In the genomic region with DNA sequence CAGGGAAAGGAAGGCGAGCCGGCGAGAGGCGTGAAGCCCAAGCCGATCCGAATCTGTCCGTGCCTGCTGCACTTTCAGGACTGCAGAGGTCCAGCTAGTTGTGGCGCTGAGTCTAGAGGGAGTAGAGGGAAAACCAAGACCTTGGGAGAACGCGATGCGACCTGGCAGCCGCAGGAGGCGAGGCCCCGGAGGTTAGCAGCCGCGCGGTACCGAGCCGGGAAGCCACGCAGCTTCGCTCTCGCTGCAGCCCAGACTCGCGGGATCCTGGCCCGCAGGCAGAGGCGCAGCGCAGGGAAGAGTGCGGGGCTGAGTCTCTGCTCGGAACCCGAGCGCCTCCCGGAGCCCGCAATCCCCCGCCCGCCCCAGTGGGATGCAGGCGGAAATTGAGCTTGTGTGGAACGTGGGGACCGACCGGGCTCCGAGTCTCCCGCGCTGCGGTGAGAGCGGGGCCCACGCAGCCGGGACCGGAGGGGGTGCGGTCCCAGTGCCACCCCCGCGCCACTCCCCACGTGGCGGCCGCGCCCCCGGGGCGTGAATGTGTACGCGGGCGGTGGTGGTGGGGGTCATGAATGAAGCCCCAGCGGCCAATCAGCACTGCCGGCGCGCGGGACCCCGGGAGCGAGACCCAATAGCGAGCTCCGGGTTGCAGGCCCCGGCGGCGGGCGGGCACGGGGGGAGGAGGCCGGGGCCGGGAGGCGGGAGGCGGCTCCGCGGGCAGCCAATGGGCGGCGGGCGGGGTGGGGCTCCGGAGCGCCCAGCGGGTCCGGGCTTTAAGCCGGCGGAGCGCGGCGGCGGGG, we compare ENCODE assay signal across 8 mouse cellular contexts. TPM values are rescaled to one million over a fixed set of nuclear protein-coding genes. Genes with fewer than 3 reads are reported as not detected.
DNase-seq lines count a peak whose midpoint lies in the region; ATAC-seq and TF ChIP-seq lines count a peak whose summit lies in the region.

No protein-coding gene starts in this region.

- under 1% methylated on average over 84 of the region's 92 CpGs for WGBS in liver, postnatal 0 days (ENCODE audit: insufficient replicate concordance)
- under 1% methylated on average over 75 of the region's 92 CpGs for WGBS in neural tube, embryonic 15.5 days

- intact Hi-C loops in heart, postnatal 36 days (cut with DNase I), result no loop called here

- H3K9ac ChIP-seq in ES-Bruce4 (ENCODE audit: low read depth, poor library complexity, severe bottlenecking), result peak overlapping the region; percentile 90
- H3K9ac ChIP-seq in liver, postnatal 0 days (replicated peaks), result no peak overlapping the region; the same call in 1 of the 2 replicates
- peak overlapping the region; percentile 35 for H3K9ac ChIP-seq in neural tube, embryonic 15.5 days (replicated peaks)

- no peak overlapping the region for H3K27ac ChIP-seq in ES-Bruce4 (ENCODE audit: insufficient read depth, low read length)
- peak overlapping the region; percentile 65 for H3K27ac ChIP-seq in layer of hippocampus, adult 2 months
- no peak overlapping the region for H3K27ac ChIP-seq in liver, postnatal 0 days (ENCODE audit: low read depth)
- no peak overlapping the region; the same call in 1 of the 2 replicates for H3K27ac ChIP-seq in neural tube, embryonic 15.5 days (replicated peaks)

- peak overlapping the region; percentile 93 for H3K4me2 ChIP-seq in liver, postnatal 0 days (ENCODE audit: low read depth, low read length)
- peak overlapping the region; percentile 94 for H3K4me2 ChIP-seq in neural tube, embryonic 15.5 days

- peaks cover 4% of the 10 kb centered on the region for H3K4me1 ChIP-seq in ES-Bruce4 (ENCODE audit: control insufficient read depth, insufficient read depth, low read length)
- peaks cover 13% of the 10 kb centered on the region for H3K4me1 ChIP-seq in liver, postnatal 0 days (ENCODE audit: insufficient read depth)
- peaks cover 44% of the 10 kb centered on the region for H3K4me1 ChIP-seq in neural tube, embryonic 15.5 days

- no peaks in the 10 kb centered on the region for H3K9me3 ChIP-seq in ES-Bruce4 (replicated peaks; ENCODE audit: control insufficient read depth, insufficient read depth, low read length, poor library complexity, severe bottlenecking)
- H3K9me3 ChIP-seq in liver, postnatal 0 days (ENCODE audit: low read length), result no peaks in the 10 kb centered on the region
- H3K9me3 ChIP-seq in neural tube, embryonic 15.5 days (replicated peaks), result no peaks in the 10 kb centered on the region

- 0 out of 2 replicates have a peak, but pooled peaks cover 3% of the 10 kb centered on the region for H3K36me3 ChIP-seq in ES-Bruce4 (ENCODE audit: control insufficient read depth, insufficient read depth, low read length, poor library complexity, severe bottlenecking)
- no peaks in the 10 kb centered on the region for H3K36me3 ChIP-seq in liver, postnatal 0 days (replicated peaks; ENCODE audit: insufficient read depth, low read length)
- no peaks in the 10 kb centered on the region for H3K36me3 ChIP-seq in neural tube, embryonic 15.5 days

- ATAC-seq in liver, postnatal 0 days, result peak; percentile 91
- peak; percentile 94 for ATAC-seq in neural tube, embryonic 15.5 days (ENCODE audit: low FRiP score)

- no peak for TF ChIP-seq POLR2A in ES-Bruce4 (IDR thresholded peaks at IDR 0.05; ENCODE audit: insufficient read depth, low read length)

- TF ChIP-seq CTCF in ES-Bruce4 (IDR thresholded peaks at IDR 0.05; ENCODE audit: low read depth, low read length), result no peak
- 0 out of 2 replicates have a peak, but pooled peaks have one; percentile 11 for TF ChIP-seq CTCF in layer of hippocampus, adult 2 months (conservative IDR thresholded peaks at IDR 0.05)
- TF ChIP-seq CTCF in liver, postnatal 0 days (IDR thresholded peaks at IDR 0.05; ENCODE audit: low read depth), result no peak

- peak; percentile 55 to 70 for DNase-seq in cerebellum, adult 18-20 months
- DNase-seq in forelimb bud, embryonic 11.5 days (ENCODE audit: low read depth, low spot score), result peak; percentile 73
- peak; percentile 72 to 80 for DNase-seq in heart, postnatal 36 days
- DNase-seq in layer of hippocampus, adult 2 months (ENCODE audit: low spot score in 2 of 2), result peak; percentile 87 to 92
- peak; percentile 76 for DNase-seq in liver, postnatal 0 days
- peak; percentile 69 to 70 for DNase-seq in thymus, adult 18-20 months

- peaks cover 16% of the 10 kb centered on the region for H3K27me3 ChIP-seq in ES-Bruce4 (ENCODE audit: control insufficient read depth, insufficient read depth, low read length, poor library complexity, severe bottlenecking)
- peaks cover 91% of the 10 kb centered on the region for H3K27me3 ChIP-seq in liver, postnatal 0 days (ENCODE audit: insufficient read depth, low read length)
- peaks cover 79% of the 10 kb centered on the region for H3K27me3 ChIP-seq in neural tube, embryonic 15.5 days (replicated peaks)

- no peak for TF ChIP-seq EP300 in ES-Bruce4 (IDR thresholded peaks at IDR 0.05; ENCODE audit: insufficient read depth, low read depth, low read length)
- TF ChIP-seq EP300 in liver, postnatal 0 days (IDR thresholded peaks at IDR 0.05; ENCODE audit: low read depth), result no peak

- H3K4me3 ChIP-seq in ES-Bruce4 (ENCODE audit: low read depth, low read length), result peak overlapping the region; percentile 83
- peak overlapping the region; percentile 62 for H3K4me3 ChIP-seq in layer of hippocampus, adult 2 months
- peak overlapping the region; percentile 54 for H3K4me3 ChIP-seq in liver, postnatal 0 days (ENCODE audit: low read depth, low read length)
- peak overlapping the region; percentile 60 for H3K4me3 ChIP-seq in neural tube, embryonic 15.5 days (replicated peaks)

RNA-seq across cellular contexts. Expression of a gene that starts 0.4 kb away (rescaled TPM):
- 12.8 and 14.9 TPM in 2 replicates for polyA plus RNA-seq in ES-Bruce4 (2011; ENCODE audit: insufficient read depth, insufficient read length, low read depth, missing spikeins)
- under 1 TPM; 0.11 to 0.16 TPM for total RNA-seq in heart, postnatal 36 days (2021)
- 10 to 100 TPM; 40.5 to 40.7 TPM for total RNA-seq in layer of hippocampus, adult 2 months (2021)
- not detected in 2 replicates for polyA plus RNA-seq in liver, postnatal 0 days (2015; fragmentation: Nextera tagmentation; extraction: Ambion mirVana)
- polyA plus RNA-seq in neural tube, embryonic 15.5 days (2015; fragmentation: Nextera tagmentation; extraction: Ambion mirVana), result 4.7 and 6.8 TPM in 2 replicates

RNA-seq across cellular contexts. Expression of a gene that starts 36.3 kb away (rescaled TPM):
- 56.9 and 60.4 TPM in 2 replicates for polyA plus RNA-seq in ES-Bruce4 (2011; ENCODE audit: insufficient read depth, insufficient read length, low read depth, missing spikeins)
- total RNA-seq in heart, postnatal 36 days (2021), result 10 to 100 TPM; 12.1 to 14.0 TPM
- 10 to 100 TPM; 16.6 to 18.6 TPM for total RNA-seq in layer of hippocampus, adult 2 months (2021)
- 20.1 and 21.6 TPM in 2 replicates for polyA plus RNA-seq in liver, postnatal 0 days (2015; fragmentation: Nextera tagmentation; extraction: Ambion mirVana)
- 41.4 and 47.8 TPM in 2 replicates for polyA plus RNA-seq in neural tube, embryonic 15.5 days (2015; fragmentation: Nextera tagmentation; extraction: Ambion mirVana)

RNA-seq across cellular contexts. Expression of a gene that starts 43.4 kb away (rescaled TPM):
- 11.4 and 14.0 TPM in 2 replicates for polyA plus RNA-seq in ES-Bruce4 (2011; ENCODE audit: insufficient read depth, insufficient read length, low read depth, missing spikeins)
- total RNA-seq in heart, postnatal 36 days (2021), result 10 to 100 TPM; 12.9 to 13.7 TPM
- total RNA-seq in layer of hippocampus, adult 2 months (2021), result 1 to 10 TPM; 1.4 to 1.5 TPM
- 2.5 and 2.7 TPM in 2 replicates for polyA plus RNA-seq in liver, postnatal 0 days (2015; fragmentation: Nextera tagmentation; extraction: Ambion mirVana)
- polyA plus RNA-seq in neural tube, embryonic 15.5 days (2015; fragmentation: Nextera tagmentation; extraction: Ambion mirVana), result 1.8 and 3.3 TPM in 2 replicates

RNA-seq across cellular contexts. Expression of a gene that starts 46.4 kb away (rescaled TPM):
- polyA plus RNA-seq in ES-Bruce4 (2011; ENCODE audit: insufficient read depth, insufficient read length, low read depth, missing spikeins), result 0.78 TPM in 1 of 2 replicates, not detected in the other
- not detected for total RNA-seq in heart, postnatal 36 days (2021)
- total RNA-seq in layer of hippocampus, adult 2 months (2021), result 1 to 10 TPM in 1 of 2 experiments, under 1 TPM in 1; 0.98 to 2.3 TPM
- polyA plus RNA-seq in liver, postnatal 0 days (2015; fragmentation: Nextera tagmentation; extraction: Ambion mirVana), result not detected in 2 replicates
- polyA plus RNA-seq in neural tube, embryonic 15.5 days (2015; fragmentation: Nextera tagmentation; extraction: Ambion mirVana), result 0.28 and 0.42 TPM in 2 replicates

RNA-seq across cellular contexts. Expression of a gene that starts 57.5 kb away (rescaled TPM):
- polyA plus RNA-seq in ES-Bruce4 (2011; ENCODE audit: insufficient read depth, insufficient read length, low read depth, missing spikeins), result 110 and 127 TPM in 2 replicates
- total RNA-seq in heart, postnatal 36 days (2021), result 10 to 100 TPM; 18.1 to 18.2 TPM
- total RNA-seq in layer of hippocampus, adult 2 months (2021), result 10 to 100 TPM; 35.1 to 35.7 TPM
- 37.1 and 37.2 TPM in 2 replicates for polyA plus RNA-seq in liver, postnatal 0 days (2015; fragmentation: Nextera tagmentation; extraction: Ambion mirVana)
- polyA plus RNA-seq in neural tube, embryonic 15.5 days (2015; fragmentation: Nextera tagmentation; extraction: Ambion mirVana), result 88.4 and 105 TPM in 2 replicates
